Mouse (Mus musculus) megakaryocyte, embryonic 14.5 days (primary cell): ENCODE data around the gene Sik1.

Experiments used
- FLI1 ChIP-seq: IDR thresholded peaks from 2 replicates; pipeline ENCODE4 v1.6.1; 2012; ENCODE audit warnings: low read length, inconsistent platforms, mixed read lengths
- GATA1 ChIP-seq: IDR thresholded peaks from 3 replicates; pipeline ENCODE4 v1.6.1; 2012; ENCODE audit warnings: mixed read lengths, low read length, inconsistent platforms, borderline replicate concordance

GRCm38 (mm10) chr17:31889446-31890201 is 34.0 kb upstream of the Sik1 start:
- no peak for TF ChIP-seq GATA1
- TF ChIP-seq FLI1 = no peak
